Mouse (Mus musculus) kidney, postnatal 4 days (tissue): Measurements from ENCODE around the gene Eml6.
"Not testable (repeated sequence)": the region's sequence is repeated elsewhere in the genome, so short reads cannot be mapped to it uniquely, and the experiment has no call there.

Source experiments
- DNase-seq, 2 experiments: peaks; one replicate each; pipeline ENCODE4 v3.0.0; 2021; ENCODE audit warnings: mixed read lengths in 2 of 2

The Eml6 gene

GRCm38 (mm10) chr11:30025835-30026472 lies at the start of gene Eml6:
Gene Eml6 (minus strand): TSS chr11:30026033.
- peak; percentile 93 to 95 for DNase-seq

- peak; percentile 10 to 13 for DNase-seq
Observed at GRCm38 (mm10) chr11:30057299-30057698, 31.5 kb upstream of the Eml6 start.

DNA sequence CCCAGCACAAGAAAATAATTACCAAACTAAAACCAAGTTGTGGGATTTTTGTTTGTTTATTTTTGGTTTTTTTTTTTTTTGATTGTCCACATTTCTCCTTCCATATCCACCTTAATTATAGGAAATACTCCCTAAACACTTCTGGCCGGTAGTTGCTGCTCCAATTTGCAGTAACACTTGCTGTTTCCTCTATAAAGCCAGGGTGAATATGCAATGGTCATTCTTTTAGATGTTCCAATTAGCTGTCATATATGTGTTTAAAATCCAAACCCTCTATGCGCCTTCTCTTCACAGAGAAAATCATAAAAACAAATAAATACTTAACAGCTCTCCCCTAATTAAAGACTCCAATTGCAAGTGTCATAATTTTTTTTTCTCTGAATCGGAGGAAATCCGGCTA lies 689 bp downstream of the Eml6 start:
- DNase-seq, result no peak

DNA sequence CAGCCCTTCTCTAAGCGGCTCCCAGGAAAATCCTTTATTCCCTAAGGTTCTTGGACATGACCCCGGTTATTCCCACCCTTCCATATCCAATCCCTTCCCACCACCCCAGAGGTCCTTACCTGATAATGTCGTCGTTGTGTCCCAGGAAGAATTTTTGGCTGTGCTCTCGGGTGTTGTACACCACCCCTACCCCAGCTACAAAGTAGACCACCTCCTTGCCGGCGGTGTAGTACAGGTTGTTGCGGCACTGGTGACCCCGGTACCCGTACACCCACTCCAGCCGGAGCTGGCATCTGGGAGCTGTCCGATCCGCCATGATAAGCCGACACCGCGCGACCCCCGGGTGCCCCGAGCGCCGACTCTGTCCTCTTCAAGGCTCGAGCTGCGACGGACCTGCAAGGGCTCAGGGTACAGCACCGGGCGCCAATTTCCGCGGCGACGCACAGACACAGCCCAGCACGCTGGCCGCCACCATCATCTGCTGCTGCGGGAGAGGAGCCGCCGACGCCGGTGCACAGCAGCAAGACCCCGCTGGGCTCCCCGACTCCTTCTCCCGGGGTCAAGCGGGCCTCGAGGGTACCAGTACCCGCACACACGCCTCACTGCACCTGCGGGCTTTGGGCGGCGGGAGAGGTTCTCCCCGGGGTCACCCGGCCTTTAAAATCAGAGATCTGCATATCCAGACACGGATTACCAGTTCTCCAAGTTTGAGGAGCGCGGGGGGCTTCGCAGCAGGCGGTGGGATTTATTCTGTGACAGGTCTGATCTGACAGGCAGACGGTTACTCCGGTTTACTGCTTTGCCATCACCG lies 1.4 kb downstream of the Eml6 start:
- DNase-seq, result peak; percentile 41 to 58

DNA sequence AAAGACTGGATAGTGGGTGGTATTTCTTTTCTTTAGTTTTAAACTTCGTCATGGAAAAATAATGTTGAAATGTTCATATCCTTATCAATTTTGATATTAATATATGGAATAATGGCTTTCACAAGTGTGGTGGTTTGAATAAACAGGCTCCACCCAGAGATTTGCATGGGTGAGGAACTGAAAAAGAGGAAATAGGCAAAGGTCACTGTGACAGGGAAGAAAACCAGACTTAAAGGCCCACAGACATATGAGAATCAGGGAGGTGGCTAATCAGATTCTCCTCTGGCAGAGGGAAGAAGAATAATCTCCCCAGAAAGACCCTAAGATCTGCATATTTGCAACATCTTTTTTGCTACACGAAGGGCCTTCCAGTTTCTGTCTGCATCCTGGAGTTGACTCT lies 39.6 kb downstream of the Eml6 start:
- DNase-seq, result no peak

GRCm38 (mm10) chr11:29968874-29969273 lies 57.0 kb downstream of the Eml6 start:
- no peak for DNase-seq

DNA sequence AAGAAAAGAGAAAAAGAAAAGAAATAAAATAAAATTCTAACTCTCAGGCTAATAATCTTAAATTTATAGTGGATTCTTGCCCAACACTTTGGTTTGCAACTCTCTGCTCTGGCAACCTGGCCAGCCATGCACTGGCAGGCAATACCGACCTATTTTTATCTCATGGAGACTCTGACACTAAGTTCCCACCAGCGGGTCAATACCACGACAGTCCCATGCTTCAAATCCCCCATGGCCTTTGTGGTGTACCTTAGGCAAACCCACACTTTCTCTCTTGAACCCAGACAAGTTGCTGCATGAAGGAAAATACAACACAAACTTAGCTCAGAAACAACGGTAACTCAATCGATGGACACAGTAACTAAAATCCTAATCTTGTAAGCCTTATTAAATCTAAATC lies 66.5 kb downstream of the Eml6 start:
- DNase-seq, result no peak

DNA sequence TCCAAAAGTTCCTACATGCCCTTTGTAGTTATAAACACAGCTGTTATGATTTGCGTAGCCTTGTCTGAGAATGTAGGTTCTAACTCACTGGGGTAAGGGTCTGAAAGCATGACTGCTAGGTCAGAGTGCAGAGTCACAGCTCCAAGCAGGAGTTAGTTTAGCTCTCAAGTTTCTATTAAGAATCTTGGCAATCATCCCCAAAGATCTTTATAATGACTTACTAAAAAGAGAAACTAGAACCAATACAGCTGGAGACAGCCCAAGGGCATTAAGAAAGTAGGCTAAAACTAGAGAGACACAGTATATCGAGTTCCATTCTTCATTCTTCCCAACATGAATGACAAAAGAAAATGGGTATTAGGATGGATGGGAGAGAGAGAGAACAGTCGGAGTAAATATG lies 81.2 kb downstream of the Eml6 start:
- DNase-seq, result no peak

DNA sequence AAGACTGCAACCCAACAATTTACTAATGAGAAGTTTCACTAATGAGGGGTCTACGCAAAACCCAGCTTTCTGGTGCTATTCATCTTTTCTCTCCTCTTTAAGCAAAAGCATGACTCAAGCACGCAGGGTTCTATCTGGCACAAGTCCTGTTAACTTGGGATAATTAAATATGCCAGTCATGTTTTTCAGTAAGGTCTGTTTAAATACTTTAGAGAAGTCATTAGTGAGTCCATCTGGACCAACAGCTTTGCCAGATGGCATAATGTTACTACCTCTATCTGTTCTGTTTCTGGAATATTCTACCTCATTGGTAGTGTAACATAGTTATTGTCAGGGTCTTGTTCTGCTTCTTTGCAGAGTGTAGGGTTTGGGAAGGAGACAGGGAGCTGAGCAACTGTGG lies 101.5 kb downstream of the Eml6 start:
- DNase-seq, result no peak

- DNase-seq, result no peak
Observed at GRCm38 (mm10) chr11:29923851-29924250, 102.0 kb downstream of the Eml6 start.

DNA sequence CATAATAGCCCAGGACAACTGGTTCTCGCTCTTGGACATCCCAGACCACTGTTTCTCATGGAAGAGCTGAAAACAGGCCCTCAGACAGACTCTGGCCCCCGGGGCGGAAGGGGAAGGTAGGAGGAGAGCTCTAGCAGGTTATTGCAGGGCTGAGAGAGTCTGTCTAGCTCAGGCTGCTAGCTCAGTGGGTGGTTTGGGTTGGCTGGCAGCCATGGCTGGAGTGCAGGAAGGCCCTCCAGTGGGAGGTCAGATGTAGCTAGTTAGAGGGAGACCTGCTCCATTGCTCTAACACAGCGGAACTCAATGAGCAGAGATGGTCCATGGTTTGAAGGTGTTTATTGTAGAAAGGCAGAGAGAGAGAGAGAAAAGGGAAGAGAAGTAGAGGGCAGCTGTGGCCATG lies 112.7 kb downstream of the Eml6 start:
- DNase-seq, result peak in 1 of 2 experiments; percentile 2

- DNase-seq, result no peak
Observed at GRCm38 (mm10) chr11:29909330-29909729, 116.5 kb downstream of the Eml6 start.

DNA sequence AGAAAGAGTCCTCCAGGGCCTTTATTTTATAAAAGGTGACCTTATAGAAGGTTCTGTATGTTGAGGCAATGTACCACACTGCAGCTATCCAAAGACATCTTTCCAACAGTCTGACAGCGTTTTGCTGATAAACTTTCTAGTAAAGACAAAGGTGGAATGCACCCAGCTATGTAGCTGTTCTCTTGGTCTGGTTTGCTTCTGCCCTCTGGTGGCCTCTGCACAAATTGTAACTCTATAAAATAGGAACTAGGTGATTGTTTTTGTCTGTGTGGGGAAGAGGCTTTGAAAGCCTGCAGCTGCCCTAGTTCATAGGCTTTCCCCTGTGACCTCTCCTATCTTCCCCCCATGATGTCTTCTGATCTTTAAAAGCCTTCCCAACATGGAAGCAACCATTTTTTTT lies 140.7 kb downstream of the Eml6 start:
- peak; percentile 63 to 68 for DNase-seq

DNA sequence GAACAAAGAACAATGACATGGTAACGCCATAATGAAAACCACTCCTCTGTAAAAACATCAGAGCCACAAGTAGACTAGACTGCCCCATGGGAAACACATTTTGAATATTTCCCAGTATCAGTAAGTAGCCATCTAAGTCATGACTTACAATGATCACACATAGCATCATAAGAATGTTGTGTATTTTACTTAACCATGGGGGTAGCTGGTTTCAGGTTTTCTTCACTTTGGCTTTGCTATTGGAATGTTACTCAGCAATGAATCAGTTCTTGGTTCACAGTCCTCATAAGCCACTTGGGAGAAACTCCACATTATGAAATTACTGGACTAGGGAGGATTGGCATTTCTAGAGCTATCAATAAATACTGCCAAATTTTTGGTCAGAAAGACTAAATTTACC lies 141.5 kb downstream of the Eml6 start:
- no peak for DNase-seq

DNA sequence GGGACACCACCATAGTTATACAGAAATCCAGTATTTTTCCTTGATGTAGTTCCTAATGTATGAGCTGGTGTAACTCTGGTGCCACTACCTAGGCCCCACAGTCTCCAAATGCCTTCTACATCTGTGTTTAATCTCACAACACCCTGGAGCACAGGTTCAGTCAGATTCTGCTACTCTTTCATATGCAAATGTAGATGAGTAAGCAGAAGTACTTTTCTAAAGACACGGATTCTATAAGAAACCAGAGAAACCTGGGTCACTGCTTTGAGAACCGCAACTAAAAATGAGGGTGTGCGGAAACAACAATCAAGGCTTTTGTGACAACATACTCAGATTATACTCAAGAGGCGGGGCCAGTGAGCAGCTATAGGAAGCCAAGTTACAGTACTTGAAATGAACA lies 142.8 kb downstream of the Eml6 start:
- DNase-seq, result no peak

- DNase-seq, result no peak
Observed at GRCm38 (mm10) chr11:29879641-29880040, 146.2 kb downstream of the Eml6 start.

GRCm38 (mm10) chr11:29877981-29878380 lies 147.9 kb downstream of the Eml6 start:
- no peak for DNase-seq

GRCm38 (mm10) chr11:29877280-29877679 lies 148.6 kb downstream of the Eml6 start:
- no peak for DNase-seq

DNA sequence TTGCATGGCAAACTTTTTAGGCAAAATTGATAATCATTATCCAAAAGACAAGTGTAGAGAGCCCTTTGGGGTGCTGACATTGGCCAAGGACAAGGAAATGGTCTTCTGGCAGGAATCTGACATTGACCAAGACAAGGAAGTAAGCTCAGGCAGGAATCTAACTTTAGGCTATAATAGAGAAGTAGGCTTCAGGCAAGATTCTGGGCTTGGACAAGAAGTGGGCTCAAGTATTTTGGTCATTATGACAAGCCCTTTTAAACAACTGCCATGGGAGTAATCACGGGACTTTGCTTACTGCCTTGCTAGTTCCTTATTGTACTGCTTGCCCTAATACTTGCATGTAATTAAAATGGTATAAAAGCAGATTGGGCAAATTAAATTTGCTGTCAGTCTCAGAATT lies 151.1 kb downstream of the Eml6 start:
- DNase-seq, result not testable (repeated sequence)

DNA sequence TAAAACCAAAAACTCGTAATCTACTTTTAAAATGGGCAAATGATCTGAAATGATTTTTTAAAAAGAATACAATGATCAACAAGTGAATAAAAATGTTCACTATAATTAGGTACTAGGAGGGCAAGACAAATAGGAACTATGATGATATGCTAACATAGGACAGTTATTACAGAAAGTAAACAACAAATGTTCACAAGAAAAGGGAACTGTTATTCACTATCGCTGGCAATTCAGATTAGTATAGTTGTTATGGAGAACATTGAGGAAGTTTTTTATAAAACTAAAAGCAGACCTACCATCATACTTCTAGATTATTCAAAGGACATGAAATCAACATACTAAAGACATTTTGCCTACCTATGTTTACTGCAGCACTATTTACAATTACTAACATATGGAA lies 155.7 kb downstream of the Eml6 start:
- no peak for DNase-seq

GRCm38 (mm10) chr11:29864269-29864668 lies 161.6 kb downstream of the Eml6 start:
- DNase-seq, result no peak

GRCm38 (mm10) chr11:29861750-29862397 lies 164.0 kb downstream of the Eml6 start:
- peak; percentile 39 to 55 for DNase-seq

GRCm38 (mm10) chr11:29861040-29861439 lies 164.8 kb downstream of the Eml6 start:
- DNase-seq, result no peak
